Mouse (Mus musculus): ENCODE results near the gene Siva1. TPM values are rescaled to one million over a fixed set of nuclear protein-coding genes. Genes with fewer than 3 reads are reported as not detected.
A peak's percentile ranks its signal among the peaks of the same experiment; 100 is the strongest.

The Siva1 gene
- polyA plus RNA-seq, 1 experiment from 2014 or later: 148 TPM

DNA sequence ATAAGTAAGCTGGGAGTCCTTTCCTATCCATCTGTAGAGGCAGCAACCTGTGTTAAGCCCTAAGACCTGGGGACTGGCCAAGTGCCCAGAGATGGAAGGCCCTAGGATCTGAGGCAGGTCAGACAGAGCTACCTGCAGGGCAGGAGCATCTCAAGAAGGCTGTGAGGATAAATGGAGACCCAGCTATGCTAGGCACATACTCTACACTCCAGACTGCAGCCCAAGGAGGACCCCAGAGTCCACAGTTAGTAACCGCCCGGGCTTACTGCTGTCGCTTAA lies 16.8 kb downstream of the Siva1 start:
- H3K9me3 ChIP-seq (replicated peaks): no peaks in the 10 kb centered on the region
- no peak overlapping the region for H3K4me2 ChIP-seq
- 90% methylated on average over 3 of the region's 3 CpGs for WGBS (ENCODE audit: insufficient replicate concordance)
- no peak overlapping the region for H3K4me3 ChIP-seq (replicated peaks)
- H3K36me3 ChIP-seq: peaks cover 93% of the 10 kb centered on the region
- H3K4me1 ChIP-seq (replicated peaks): peaks cover 25% of the 10 kb centered on the region
- ATAC-seq (ENCODE audit: low read depth): no peak
- no peaks in the 10 kb centered on the region for H3K27me3 ChIP-seq
- peak overlapping the region; percentile 26 for H3K27ac ChIP-seq
- no peak for DNase-seq
- H3K9ac ChIP-seq: no peak overlapping the region

DNA sequence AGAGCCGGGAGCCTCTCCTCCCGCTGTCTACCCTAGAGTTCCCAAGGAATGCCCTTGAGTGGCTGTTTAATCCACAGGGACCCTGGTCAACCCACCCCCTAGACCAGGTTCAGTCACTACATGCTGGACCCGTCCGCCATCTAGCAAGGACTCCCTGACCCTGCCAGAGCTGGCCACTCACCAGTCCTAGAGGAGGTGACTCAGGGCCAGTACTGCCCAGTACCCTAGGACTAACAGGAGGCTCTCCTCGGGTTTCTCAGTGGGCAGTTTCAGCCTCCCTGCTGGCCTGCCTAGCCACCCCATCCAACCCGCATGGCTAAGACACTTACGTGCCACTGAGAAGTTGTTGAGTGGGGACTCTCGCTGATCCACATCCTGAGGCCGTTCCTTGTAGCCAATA lies 17.4 kb downstream of the Siva1 start:
- 85% methylated on average over 9 of the region's 9 CpGs for WGBS (ENCODE audit: insufficient replicate concordance)
- Histone ChIP-seq H3K27me3 (no peaks in the 10 kb centered on the region), H3K4me2 (no peak overlapping the region), H3K4me1 (replicated peaks) (peaks cover 29% of the 10 kb centered on the region), H3K36me3 (peaks cover 93% of the 10 kb centered on the region), H3K4me3 (replicated peaks) (no peak overlapping the region), H3K9me3 (replicated peaks) (no peaks in the 10 kb centered on the region), H3K9ac (no peak overlapping the region), H3K27ac (0 out of 2 replicates have a peak overlapping the region, but pooled peaks have one; percentile 26)
- ATAC-seq (ENCODE audit: low read depth): no peak
- DNase-seq: no peak

DNA sequence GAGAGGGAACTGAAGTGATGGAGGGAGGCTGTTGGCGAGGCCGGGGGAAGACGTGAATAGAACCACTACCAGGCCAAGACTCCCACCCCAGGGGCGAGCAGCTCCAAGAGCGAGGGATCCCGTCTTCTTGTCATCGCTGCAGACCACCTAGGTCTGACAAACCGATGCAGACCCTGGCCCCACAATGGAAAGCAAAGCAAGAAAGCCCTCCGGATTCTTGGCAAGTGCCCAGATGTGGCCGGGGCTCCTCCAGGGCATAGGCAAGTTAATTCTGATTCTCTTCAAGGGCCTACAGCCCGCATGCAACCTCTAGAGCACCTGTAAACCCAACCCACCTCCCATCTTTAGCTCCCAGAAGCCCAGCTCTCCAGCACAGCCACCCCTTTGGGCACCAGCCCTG lies 18.8 kb downstream of the Siva1 start:
- WGBS (ENCODE audit: insufficient replicate concordance): 85% methylated on average over 11 of the region's 11 CpGs
- peaks cover 93% of the 10 kb centered on the region for H3K36me3 ChIP-seq
- ATAC-seq (ENCODE audit: low read depth) (no peak), DNase-seq (no peak)
- no peak overlapping the region for H3K27ac ChIP-seq
- no peaks in the 10 kb centered on the region for H3K27me3 ChIP-seq
- H3K9me3 ChIP-seq (replicated peaks): no peaks in the 10 kb centered on the region
- H3K4me1 ChIP-seq (replicated peaks): peaks cover 39% of the 10 kb centered on the region
- no peak overlapping the region for H3K9ac ChIP-seq
- H3K4me2 ChIP-seq: no peak overlapping the region
- H3K4me3 ChIP-seq (replicated peaks): no peak overlapping the region

DNA sequence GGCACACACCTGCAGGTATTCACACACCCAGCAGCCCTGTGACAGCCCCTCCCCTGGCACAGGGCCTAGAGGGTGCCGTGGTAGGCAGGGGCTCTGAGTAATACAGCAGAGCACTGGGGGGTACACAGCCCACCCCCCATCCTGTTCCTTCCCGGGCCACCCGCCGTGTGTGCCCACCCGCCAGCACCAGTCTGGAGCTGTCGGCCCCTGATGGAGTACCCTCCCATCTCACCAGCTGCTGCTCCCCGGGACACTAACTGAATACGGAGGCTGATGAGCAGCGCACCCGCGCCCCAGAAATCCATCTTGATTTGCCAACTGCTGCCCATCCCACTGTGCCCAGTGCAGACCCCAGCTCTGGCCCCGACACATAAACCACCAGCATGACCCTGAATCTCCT lies 19.2 kb downstream of the Siva1 start:
- ATAC-seq (ENCODE audit: low read depth): no peak
- DNase-seq: no peak
- peaks cover 93% of the 10 kb centered on the region for H3K36me3 ChIP-seq
- H3K27me3 ChIP-seq: no peaks in the 10 kb centered on the region
- no peaks in the 10 kb centered on the region for H3K9me3 ChIP-seq (replicated peaks)
- no peak overlapping the region for H3K4me3 ChIP-seq (replicated peaks)
- no peak overlapping the region for H3K4me2 ChIP-seq
- H3K4me1 ChIP-seq (replicated peaks): peaks cover 43% of the 10 kb centered on the region
- no peak overlapping the region for H3K9ac ChIP-seq
- WGBS (ENCODE audit: insufficient replicate concordance): 84% methylated on average over 12 of the region's 12 CpGs
- no peak overlapping the region for H3K27ac ChIP-seq

- no peak for DNase-seq
- Histone ChIP-seq H3K4me2 (no peak overlapping the region), H3K27ac (no peak overlapping the region), H3K36me3 (peaks cover 93% of the 10 kb centered on the region), H3K9ac (no peak overlapping the region), H3K4me3 (replicated peaks) (no peak overlapping the region), H3K4me1 (replicated peaks) (peaks cover 43% of the 10 kb centered on the region), H3K27me3 (no peaks in the 10 kb centered on the region), H3K9me3 (replicated peaks) (no peaks in the 10 kb centered on the region)
- WGBS (ENCODE audit: insufficient replicate concordance): 76% methylated on average over 2 of the region's 2 CpGs
- no peak for ATAC-seq (ENCODE audit: low read depth)
Observed at GRCm38 (mm10) chr12:112664124-112664523, 19.6 kb downstream of the Siva1 start.

DNA sequence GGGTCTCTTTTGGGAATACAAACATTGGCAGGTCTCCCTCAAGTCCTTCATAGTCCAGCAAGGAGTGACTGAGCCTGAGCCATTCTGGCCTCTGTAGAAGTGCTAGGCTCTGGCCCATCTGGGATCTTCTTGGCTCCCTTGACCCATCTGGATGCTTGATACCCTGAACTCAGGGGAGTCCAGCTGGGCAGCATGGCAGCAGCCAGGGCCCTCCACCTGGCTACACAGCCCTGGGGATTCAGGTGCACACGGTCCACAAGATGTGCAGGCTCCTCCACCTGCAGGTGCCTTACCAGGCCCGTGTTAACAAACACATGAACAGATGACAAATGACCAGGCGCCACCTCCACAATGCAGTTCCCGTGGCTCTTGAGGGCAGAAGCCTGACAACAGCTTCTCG lies 20.2 kb downstream of the Siva1 start:
- Histone ChIP-seq H3K9me3 (replicated peaks) (no peaks in the 10 kb centered on the region), H3K27me3 (no peaks in the 10 kb centered on the region), H3K36me3 (peaks cover 93% of the 10 kb centered on the region), H3K9ac (no peak overlapping the region), H3K4me1 (replicated peaks) (peaks cover 46% of the 10 kb centered on the region), H3K27ac (no peak overlapping the region), H3K4me2 (no peak overlapping the region), H3K4me3 (replicated peaks) (no peak overlapping the region)
- WGBS (ENCODE audit: insufficient replicate concordance): 80% methylated on average over 5 of the region's 5 CpGs
- DNase-seq: no peak
- ATAC-seq (ENCODE audit: low read depth): no peak

DNA sequence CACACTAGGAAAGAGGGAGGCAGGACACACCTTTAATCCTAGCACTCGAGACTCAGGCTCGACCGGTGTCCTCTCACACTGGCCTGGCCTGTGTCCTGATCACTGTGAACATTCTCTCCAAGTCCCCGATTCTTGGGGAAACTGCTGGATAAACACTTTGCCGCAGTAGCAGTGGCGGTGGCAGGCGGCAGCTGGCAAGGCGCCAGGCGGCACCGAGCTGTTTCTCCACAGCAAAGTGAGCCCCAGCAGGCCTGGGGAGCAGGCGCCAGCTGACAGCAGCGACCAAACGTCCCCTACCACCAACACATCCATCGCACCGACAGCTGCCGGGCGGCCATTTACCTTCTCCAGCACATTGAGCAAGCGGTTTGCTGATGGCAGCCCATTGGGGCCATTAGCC lies 21.0 kb downstream of the Siva1 start:
- no peak overlapping the region for H3K9ac ChIP-seq
- DNase-seq (no peak), ATAC-seq (ENCODE audit: low read depth) (no peak)
- no peaks in the 10 kb centered on the region for H3K9me3 ChIP-seq (replicated peaks)
- 79% methylated on average over 18 of the region's 18 CpGs for WGBS (ENCODE audit: insufficient replicate concordance)
- no peak overlapping the region for H3K4me3 ChIP-seq (replicated peaks)
- peaks cover 51% of the 10 kb centered on the region for H3K4me1 ChIP-seq (replicated peaks)
- H3K36me3 ChIP-seq: peaks cover 95% of the 10 kb centered on the region
- H3K27ac ChIP-seq: no peak overlapping the region; the same call in 1 of the 2 replicates
- H3K4me2 ChIP-seq: no peak overlapping the region
- H3K27me3 ChIP-seq: no peaks in the 10 kb centered on the region

GRCm38 (mm10) chr12:112665881-112666544 lies 21.5 kb downstream of the Siva1 start:
- DNase-seq (no peak), ATAC-seq (ENCODE audit: low read depth) (no peak)
- 77% methylated on average over 9 of the region's 9 CpGs for WGBS (ENCODE audit: insufficient replicate concordance)
- Histone ChIP-seq H3K36me3 (peaks cover 95% of the 10 kb centered on the region), H3K4me3 (replicated peaks) (no peak overlapping the region), H3K27ac (peak overlapping the region; percentile 1; the same call in 1 of the 2 replicates), H3K4me2 (no peak overlapping the region), H3K27me3 (no peaks in the 10 kb centered on the region), H3K4me1 (replicated peaks) (peaks cover 54% of the 10 kb centered on the region), H3K9ac (no peak overlapping the region), H3K9me3 (replicated peaks) (no peaks in the 10 kb centered on the region)

DNA sequence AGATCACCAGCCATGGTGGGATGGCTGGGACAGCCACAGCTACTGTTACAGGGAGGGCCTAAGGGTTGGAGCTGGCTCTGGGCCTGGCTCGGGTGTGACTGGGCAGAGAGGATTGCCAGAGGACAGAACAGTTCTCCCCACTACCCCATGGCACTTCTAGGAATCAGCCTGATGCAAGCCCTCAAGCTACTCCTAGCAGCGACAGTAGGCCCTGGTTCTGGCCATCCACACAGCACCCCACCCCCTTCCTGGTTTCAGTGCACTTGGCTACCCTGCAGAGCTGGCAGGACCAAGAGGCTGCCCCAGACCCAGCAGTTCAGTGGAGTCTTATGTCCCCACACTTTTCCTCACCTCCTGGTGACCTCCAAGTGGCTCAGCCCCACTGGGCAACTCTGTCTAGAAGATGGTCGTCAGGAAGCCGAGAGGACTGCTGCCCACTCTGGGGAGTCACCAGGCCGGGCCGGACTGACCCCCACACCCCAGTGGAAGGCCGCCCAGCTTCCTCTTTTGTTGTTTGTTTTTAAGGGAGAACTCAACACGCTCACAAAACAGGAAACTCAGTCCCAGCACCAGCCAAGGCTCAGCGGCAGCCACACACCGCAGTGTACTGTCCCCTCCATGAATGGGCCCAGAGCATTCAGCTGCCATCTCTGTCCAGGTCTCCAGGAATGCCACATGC lies 23.3 kb downstream of the Siva1 start:
- Histone ChIP-seq H3K27me3 (no peaks in the 10 kb centered on the region), H3K27ac (no peak overlapping the region; the same call in 1 of the 2 replicates), H3K9me3 (replicated peaks) (no peaks in the 10 kb centered on the region), H3K4me2 (no peak overlapping the region), H3K4me1 (replicated peaks) (peaks cover 62% of the 10 kb centered on the region), H3K36me3 (peaks cover 85% of the 10 kb centered on the region), H3K9ac (no peak overlapping the region), H3K4me3 (replicated peaks) (no peak overlapping the region)
- WGBS (ENCODE audit: insufficient replicate concordance): 55% methylated on average over 10 of the region's 10 CpGs
- ATAC-seq (ENCODE audit: low read depth): no peak
- no peak for DNase-seq

GRCm38 (mm10) chr12:112670718-112671393 lies 26.4 kb downstream of the Siva1 start:
- no peak for ATAC-seq (ENCODE audit: low read depth)
- H3K27me3 ChIP-seq: 0 out of 2 replicates have a peak, but pooled peaks cover 1% of the 10 kb centered on the region
- WGBS (ENCODE audit: insufficient replicate concordance): 47% methylated on average over 9 of the region's 9 CpGs
- H3K36me3 ChIP-seq: peaks cover 57% of the 10 kb centered on the region
- no peak overlapping the region for H3K4me3 ChIP-seq (replicated peaks)
- no peaks in the 10 kb centered on the region for H3K9me3 ChIP-seq (replicated peaks)
- peaks cover 77% of the 10 kb centered on the region for H3K4me1 ChIP-seq (replicated peaks)
- no peak for DNase-seq
- no peak overlapping the region for H3K9ac ChIP-seq
- H3K27ac ChIP-seq: no peak overlapping the region
- H3K4me2 ChIP-seq: peak overlapping the region; percentile 96

GRCm38 (mm10) chr12:112671891-112672290 lies 27.4 kb downstream of the Siva1 start:
- Histone ChIP-seq H3K4me1 (replicated peaks) (peaks cover 73% of the 10 kb centered on the region), H3K4me2 (peak overlapping the region; percentile 96), H3K9ac (no peak overlapping the region), H3K36me3 (peaks cover 46% of the 10 kb centered on the region), H3K4me3 (replicated peaks) (no peak overlapping the region), H3K27ac (no peak overlapping the region), H3K27me3 (peaks cover 11% of the 10 kb centered on the region), H3K9me3 (replicated peaks) (no peaks in the 10 kb centered on the region)
- no peak for ATAC-seq (ENCODE audit: low read depth)
- DNase-seq: no peak
- WGBS (ENCODE audit: insufficient replicate concordance): 77% methylated on average over 7 of the region's 7 CpGs

All from liver, embryonic 13.5 days (tissue).